Mouse (Mus musculus) limb, embryonic 11.5 days (tissue): Measurements from ENCODE around the gene Exoc6b. TPM values are rescaled to one million over a fixed set of nuclear protein-coding genes. Genes with fewer than 3 reads are reported as not detected.
A peak's percentile ranks its signal among the peaks of the same experiment; 100 is the strongest.

ENCODE experiments used
- ATAC-seq: fragments of 200-750 bp; cut with Nextera tagmentation; 2 replicates; pipeline ENCODE4 v1.8.0; 2017; ENCODE audit warnings: low read depth; ENCODE audit not compliant: insufficient number of reproducible peaks, low FRiP score, low TSS enrichment
- DNase-seq: peaks from one replicate; pipeline ENCODE4 v3.0.0-alpha.2; 2015; ENCODE audit warnings: low spot score
- H3K27ac ChIP-seq: fragments of 300-500 bp; sonication (generic); replicated peaks from 2 replicates; pipeline ENCODE4 v1.5.1; 2014; ENCODE audit warnings: low read depth, mild to moderate bottlenecking, low read length
- H3K27me3 ChIP-seq: fragments of 300-500 bp; sonication (generic); 2 replicates; pipeline ENCODE4 v1.6.1; 2014; ENCODE audit warnings: mild to moderate bottlenecking, low read length, mixed read lengths; ENCODE audit not compliant: control insufficient read depth, insufficient read depth
- H3K36me3 ChIP-seq: fragments of 300-500 bp; sonication (generic); 2 replicates; pipeline ENCODE4 v1.6.1; 2014; ENCODE audit warnings: mild to moderate bottlenecking, low read length, moderate library complexity, mixed read lengths; ENCODE audit not compliant: control insufficient read depth, insufficient read depth
- H3K4me1 ChIP-seq: fragments of 300-500 bp; sonication (generic); 2 replicates; pipeline ENCODE4 v1.6.1; 2014; ENCODE audit warnings: low read length, mixed read lengths; ENCODE audit not compliant: control insufficient read depth, insufficient read depth
- H3K4me2 ChIP-seq: fragments of 300-500 bp; sonication (generic); 2 replicates; pipeline ENCODE4 v1.6.1; 2014; ENCODE audit warnings: low read depth, mild to moderate bottlenecking, moderate library complexity; ENCODE audit not compliant: severe bottlenecking
- H3K4me3 ChIP-seq: fragments of 300-500 bp; sonication (generic); 2 replicates; pipeline ENCODE4 v1.5.1; 2014; ENCODE audit warnings: low read depth, low read length
- H3K9ac ChIP-seq: fragments of 300-500 bp; sonication (generic); 2 replicates; pipeline ENCODE4 v1.6.1; 2014; ENCODE audit warnings: mild to moderate bottlenecking, low read length
- H3K9me3 ChIP-seq: fragments of 300-500 bp; sonication (generic); 2 replicates; pipeline ENCODE4 v1.6.1; 2016; ENCODE audit warnings: low read length; ENCODE audit not compliant: control insufficient read depth
- WGBS: fragments of 180-500 bp; shearing (Covaris S2); extraction: QIAGEN DNeasy Blood & Tissue Kit; methylation state at CpG from one replicate; pipeline ENCODE4 v1.1.7; 2014; 5-methylcytosine and 5-hydroxymethylcytosine counted together
- polyA plus RNA-seq: library from polyadenylated mRNA; unstranded; fragments of >200 nt; fragmentation: Nextera tagmentation; extraction: Ambion mirVana; gene quantifications from 2 replicates; pipeline ENCODE4 v1.2.1, GENCODE M21; 2014

The Exoc6b gene
- polyA plus RNA-seq, 1 experiment from 2014 or later, result 30.5 TPM

- no peak for ATAC-seq
- Histone ChIP-seq H3K4me3 (no peak overlapping the region), H3K4me1 (peaks cover 4% of the 10 kb centered on the region; the same call in 1 of the 2 replicates), H3K36me3 (no peaks in the 10 kb centered on the region), H3K4me2 (no peak overlapping the region), H3K27me3 (no peaks in the 10 kb centered on the region), H3K27ac (no peak overlapping the region), H3K9ac (no peak overlapping the region), H3K9me3 (no peaks in the 10 kb centered on the region)
- no peak for DNase-seq
- 75% methylated on average over 2 of the region's 2 CpGs for WGBS
Measured at GRCm38 (mm10) chr6:84646696-84647095, 422.6 kb downstream of the Exoc6b start.

- Histone ChIP-seq H3K9ac (no peak overlapping the region), H3K36me3 (no peaks in the 10 kb centered on the region), H3K27ac (no peak overlapping the region), H3K27me3 (no peaks in the 10 kb centered on the region), H3K4me2 (no peak overlapping the region), H3K4me3 (no peak overlapping the region), H3K4me1 (no peaks in the 10 kb centered on the region), H3K9me3 (no peaks in the 10 kb centered on the region)
- 69% methylated on average over 4 of the region's 4 CpGs for WGBS
- DNase-seq (no peak), ATAC-seq (no peak)
Measured at GRCm38 (mm10) chr6:84641062-84641431, 428.3 kb downstream of the Exoc6b start.

GRCm38 (mm10) chr6:84640324-84641061 lies 428.8 kb downstream of the Exoc6b start:
- Histone ChIP-seq H3K27me3 (no peaks in the 10 kb centered on the region), H3K4me2 (no peak overlapping the region), H3K27ac (no peak overlapping the region), H3K4me3 (no peak overlapping the region), H3K9me3 (no peaks in the 10 kb centered on the region), H3K36me3 (no peaks in the 10 kb centered on the region), H3K4me1 (no peaks in the 10 kb centered on the region), H3K9ac (no peak overlapping the region)
- 42% methylated on average over 9 of the region's 9 CpGs for WGBS
- DNase-seq (peak; percentile 26), ATAC-seq (no peak)

GRCm38 (mm10) chr6:84638206-84638605 lies 431.1 kb downstream of the Exoc6b start:
- H3K4me2 ChIP-seq, result no peak overlapping the region
- no peaks in the 10 kb centered on the region for H3K36me3 ChIP-seq
- H3K9me3 ChIP-seq, result no peaks in the 10 kb centered on the region
- no peak for DNase-seq
- H3K4me3 ChIP-seq, result no peak overlapping the region
- H3K9ac ChIP-seq, result no peak overlapping the region
- no peaks in the 10 kb centered on the region for H3K27me3 ChIP-seq
- H3K27ac ChIP-seq, result no peak overlapping the region
- no peak for ATAC-seq
- H3K4me1 ChIP-seq, result no peaks in the 10 kb centered on the region

GRCm38 (mm10) chr6:84631588-84631987 lies 437.7 kb downstream of the Exoc6b start:
- Histone ChIP-seq H3K4me1 (no peaks in the 10 kb centered on the region), H3K4me2 (no peak overlapping the region), H3K9ac (no peak overlapping the region), H3K9me3 (no peaks in the 10 kb centered on the region), H3K27ac (no peak overlapping the region), H3K27me3 (no peaks in the 10 kb centered on the region), H3K4me3 (no peak overlapping the region), H3K36me3 (no peaks in the 10 kb centered on the region)
- no peak for DNase-seq
- no peak for ATAC-seq
- 85% methylated on average over 2 of the region's 2 CpGs for WGBS

- Histone ChIP-seq H3K9me3 (no peaks in the 10 kb centered on the region), H3K27ac (no peak overlapping the region), H3K4me3 (no peak overlapping the region), H3K4me2 (no peak overlapping the region), H3K27me3 (no peaks in the 10 kb centered on the region), H3K4me1 (no peaks in the 10 kb centered on the region), H3K9ac (no peak overlapping the region), H3K36me3 (no peaks in the 10 kb centered on the region)
- DNase-seq (no peak), ATAC-seq (no peak)
- 8% methylated on average over 1 of the region's 1 CpGs for WGBS
Measured at GRCm38 (mm10) chr6:84630276-84630675, 439.0 kb downstream of the Exoc6b start.

- Histone ChIP-seq H3K4me1 (no peaks in the 10 kb centered on the region), H3K9ac (no peak overlapping the region), H3K27ac (no peak overlapping the region), H3K9me3 (no peaks in the 10 kb centered on the region), H3K27me3 (no peaks in the 10 kb centered on the region), H3K36me3 (no peaks in the 10 kb centered on the region), H3K4me3 (no peak overlapping the region), H3K4me2 (no peak overlapping the region)
- DNase-seq (no peak), ATAC-seq (no peak)
- WGBS, result 86% methylated on average over 5 of the region's 5 CpGs
Measured at GRCm38 (mm10) chr6:84628831-84629230, 440.5 kb downstream of the Exoc6b start.

GRCm38 (mm10) chr6:84626398-84626797 lies 442.9 kb downstream of the Exoc6b start:
- no peaks in the 10 kb centered on the region for H3K36me3 ChIP-seq
- H3K4me2 ChIP-seq, result no peak overlapping the region
- H3K9ac ChIP-seq, result no peak overlapping the region
- no peaks in the 10 kb centered on the region for H3K27me3 ChIP-seq
- no peak overlapping the region for H3K27ac ChIP-seq
- no peaks in the 10 kb centered on the region for H3K4me1 ChIP-seq
- ATAC-seq (no peak), DNase-seq (no peak)
- H3K4me3 ChIP-seq, result no peak overlapping the region
- 88% methylated on average over 2 of the region's 2 CpGs for WGBS
- H3K9me3 ChIP-seq, result no peaks in the 10 kb centered on the region

- ATAC-seq (no peak), DNase-seq (no peak)
- 90% methylated on average over 6 of the region's 6 CpGs for WGBS
- H3K4me2 ChIP-seq, result no peak overlapping the region
- H3K27me3 ChIP-seq, result no peaks in the 10 kb centered on the region
- H3K9me3 ChIP-seq, result no peaks in the 10 kb centered on the region
- H3K36me3 ChIP-seq, result no peaks in the 10 kb centered on the region
- H3K27ac ChIP-seq, result no peak overlapping the region
- H3K4me3 ChIP-seq, result no peak overlapping the region
- H3K9ac ChIP-seq, result no peak overlapping the region
- no peaks in the 10 kb centered on the region for H3K4me1 ChIP-seq
Measured at GRCm38 (mm10) chr6:84619166-84619565, 450.1 kb downstream of the Exoc6b start.
